Mouse (Mus musculus) ES-CJ7 (cell line): ENCODE results near the gene Btbd3.
A peak's percentile ranks its signal among the peaks of the same experiment; 100 is the strongest.

ENCODE experiments used
- DNase-seq: peaks from one replicate; pipeline ENCODE4 v3.0.0; 2011; ENCODE audit warnings: low read depth, low spot score

Gene Btbd3

DNA sequence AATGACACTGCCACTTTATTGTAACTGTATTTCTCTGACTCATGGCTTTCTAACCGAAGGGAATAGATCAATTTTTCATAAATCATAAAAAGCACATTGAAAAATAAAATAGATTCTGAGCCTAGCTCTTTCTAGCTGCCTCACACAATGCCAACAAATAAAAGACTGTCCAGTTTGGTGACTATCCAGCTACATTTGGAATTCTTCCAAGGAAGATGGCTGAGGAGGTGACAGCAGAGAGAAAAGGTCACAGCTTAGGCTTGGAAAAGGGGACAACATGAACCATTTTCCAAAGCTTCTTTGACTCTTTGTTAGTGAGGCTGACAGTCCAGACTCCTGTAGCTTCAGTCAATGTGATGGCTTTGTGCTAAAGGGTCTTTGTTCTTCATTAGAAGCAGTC lies 132.2 kb downstream of the Btbd3 start:
- DNase-seq: no peak

DNA sequence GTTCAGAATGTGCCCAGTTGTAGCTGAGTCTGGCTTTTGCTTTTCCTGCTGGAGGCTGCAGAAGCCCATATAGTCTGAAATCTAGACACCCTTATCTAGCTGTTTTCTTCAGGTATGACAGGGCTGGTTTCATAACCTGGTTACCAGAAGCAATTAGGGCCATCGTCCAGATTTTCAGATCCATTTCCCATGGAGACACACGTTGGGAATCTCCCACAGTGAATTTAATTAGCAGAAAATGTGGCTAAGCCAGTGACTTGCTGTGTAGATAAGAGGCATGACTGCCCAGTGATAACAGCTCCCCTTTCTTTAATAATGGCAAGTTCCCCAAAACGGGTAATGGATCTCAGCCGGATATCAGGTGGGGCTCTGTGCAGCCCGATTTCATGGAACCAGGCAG lies 146.7 kb downstream of the Btbd3 start:
- DNase-seq: no peak

DNA sequence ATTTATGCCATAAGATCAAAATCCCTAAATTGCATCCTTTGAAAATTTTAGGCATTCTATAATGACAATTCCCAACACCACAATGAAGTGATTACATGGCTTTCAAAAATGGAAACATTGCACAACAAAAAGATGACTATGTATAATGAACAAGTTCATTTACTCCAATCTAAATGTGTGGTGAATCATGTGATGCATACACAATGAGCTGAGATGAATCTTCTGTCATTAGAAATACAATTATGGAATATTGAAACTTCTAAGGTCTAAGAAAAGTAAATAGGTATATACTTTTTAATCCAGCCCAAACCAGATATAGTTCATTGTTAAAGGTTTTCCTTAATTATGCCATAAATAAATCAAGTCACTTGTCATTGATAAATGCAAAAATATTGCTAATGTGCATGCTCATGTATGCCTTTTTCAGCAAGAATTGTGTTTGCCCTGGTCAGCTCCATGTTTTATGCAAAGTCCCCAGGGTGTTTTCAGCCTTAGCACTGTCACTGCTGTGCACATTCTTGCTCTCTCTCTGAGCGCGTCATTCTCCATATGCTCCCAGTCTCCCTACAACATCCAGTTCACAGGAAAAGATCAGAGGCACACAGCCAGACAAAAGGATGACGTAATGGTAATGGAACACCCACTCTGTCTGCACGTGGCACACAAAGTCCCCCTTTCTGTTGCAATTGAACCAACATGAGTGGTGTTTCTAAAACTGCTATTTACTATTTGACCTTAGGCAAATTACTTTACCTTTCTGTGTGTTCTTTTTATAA lies 149.6 kb downstream of the Btbd3 start:
- DNase-seq: no peak

DNA sequence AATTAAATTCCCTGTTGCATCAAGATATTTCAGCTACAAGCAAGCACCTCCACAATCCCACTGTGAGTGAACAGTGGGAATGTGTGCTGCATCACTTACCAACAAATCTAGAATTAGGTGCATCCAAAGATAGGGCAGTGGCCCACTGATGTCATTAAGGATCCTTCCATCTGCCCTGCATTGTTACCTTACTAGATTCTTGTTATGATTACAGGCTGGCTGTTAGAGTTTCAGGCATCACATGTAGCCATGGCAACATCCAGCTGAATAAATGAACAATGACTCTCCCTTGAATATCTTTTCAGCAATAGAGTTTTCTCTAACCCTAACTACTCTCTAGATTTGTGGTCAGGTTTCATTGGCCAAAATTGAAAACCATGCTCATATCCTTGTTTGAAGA lies 150.3 kb downstream of the Btbd3 start:
- no peak for DNase-seq

DNA sequence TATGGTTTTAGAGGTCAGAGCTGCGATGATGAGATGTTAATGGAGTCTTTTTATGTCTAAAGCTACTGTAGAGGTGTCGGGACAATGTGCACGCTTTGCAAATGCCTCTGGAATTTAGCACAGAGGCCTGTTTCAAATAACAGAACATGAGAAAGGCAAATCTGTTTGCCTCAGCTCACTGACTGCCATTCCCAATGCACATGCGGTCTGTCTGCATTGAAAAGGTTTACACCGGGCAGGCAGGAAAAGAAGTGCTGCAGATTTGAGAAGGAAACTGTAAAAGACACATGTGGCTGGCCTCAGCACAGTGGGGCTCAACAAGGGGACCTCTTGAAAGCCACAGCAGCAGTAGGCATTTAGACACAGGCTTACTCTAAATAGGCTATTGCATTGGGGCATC lies 156.2 kb downstream of the Btbd3 start:
- DNase-seq: no peak

DNA sequence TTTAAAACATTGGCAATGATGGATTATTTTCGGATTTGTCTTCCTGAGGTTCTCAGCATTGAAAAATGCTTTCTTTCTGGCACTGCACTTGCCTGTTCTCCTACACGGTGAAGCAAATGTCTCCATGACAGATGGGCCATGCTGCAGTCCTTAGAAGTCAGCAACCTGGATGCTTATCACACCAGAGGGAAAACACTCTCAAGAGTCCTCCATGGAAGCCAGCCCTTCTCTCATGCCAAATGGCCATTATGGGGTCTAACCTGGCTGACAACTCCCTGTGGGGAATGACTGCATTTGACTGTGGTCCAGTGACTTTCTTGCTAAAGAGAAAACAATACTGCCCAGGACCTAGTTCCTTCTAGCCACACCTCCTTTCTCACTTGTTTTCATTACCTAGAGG lies 166.0 kb downstream of the Btbd3 start:
- DNase-seq: no peak

DNA sequence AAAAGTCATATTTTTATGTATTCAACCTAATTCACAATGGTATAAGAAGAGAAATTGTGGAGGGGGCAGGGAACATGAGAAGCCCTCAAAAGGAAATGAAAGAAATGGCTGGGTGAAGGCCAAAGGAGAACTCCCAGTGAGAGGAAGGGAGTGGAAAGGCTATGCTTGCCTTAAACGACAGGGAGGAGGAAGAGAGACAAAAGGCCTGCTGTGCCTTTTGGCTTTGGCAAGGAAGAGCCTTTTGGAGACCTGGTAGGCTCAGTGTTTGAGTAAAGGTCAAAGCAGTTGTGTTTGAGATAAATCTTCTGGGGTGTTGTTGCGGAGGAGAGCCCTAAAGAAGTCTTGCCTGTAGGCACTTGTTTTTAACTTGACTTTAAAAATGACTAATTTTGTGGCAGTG lies 175.6 kb downstream of the Btbd3 start:
- peak; percentile 14 for DNase-seq

DNA sequence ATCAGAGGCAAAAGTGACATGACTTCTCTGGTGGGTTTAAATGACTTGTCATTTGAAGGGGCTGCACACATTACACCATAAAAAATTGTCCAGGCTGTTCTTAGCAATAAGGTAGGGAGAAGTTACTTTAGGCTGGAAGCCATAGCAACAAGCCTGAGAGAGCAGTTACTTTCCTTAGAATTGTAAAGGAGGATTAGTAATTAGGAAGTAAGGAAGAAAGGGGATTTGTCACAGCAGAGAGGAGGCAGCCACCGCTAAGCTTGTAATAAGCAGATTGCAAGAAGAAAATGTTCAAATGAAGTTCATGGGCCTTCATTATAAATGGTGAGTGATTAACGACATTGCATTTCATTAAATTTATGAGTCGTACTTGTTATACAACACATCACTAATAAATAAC lies 190.1 kb downstream of the Btbd3 start:
- no peak for DNase-seq

DNA sequence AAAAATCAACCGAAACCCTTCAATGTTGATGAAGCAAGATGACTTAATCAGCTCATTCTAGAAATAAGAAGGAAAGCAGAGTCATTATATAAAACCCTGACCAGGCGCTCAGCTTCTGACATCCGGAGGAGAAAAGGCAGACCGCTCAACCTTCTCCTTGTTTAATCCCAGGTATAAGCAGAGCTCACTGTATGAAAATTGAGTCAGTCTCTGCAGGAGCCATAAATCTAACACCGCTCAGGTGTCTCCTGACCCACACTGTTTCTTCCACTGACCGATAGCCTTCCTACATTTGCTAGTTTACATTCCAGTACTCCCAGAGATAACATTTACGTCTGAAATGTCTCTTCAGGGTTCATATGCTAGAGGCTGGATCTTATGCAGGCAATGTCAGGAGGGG lies 190.6 kb downstream of the Btbd3 start:
- no peak for DNase-seq

DNA sequence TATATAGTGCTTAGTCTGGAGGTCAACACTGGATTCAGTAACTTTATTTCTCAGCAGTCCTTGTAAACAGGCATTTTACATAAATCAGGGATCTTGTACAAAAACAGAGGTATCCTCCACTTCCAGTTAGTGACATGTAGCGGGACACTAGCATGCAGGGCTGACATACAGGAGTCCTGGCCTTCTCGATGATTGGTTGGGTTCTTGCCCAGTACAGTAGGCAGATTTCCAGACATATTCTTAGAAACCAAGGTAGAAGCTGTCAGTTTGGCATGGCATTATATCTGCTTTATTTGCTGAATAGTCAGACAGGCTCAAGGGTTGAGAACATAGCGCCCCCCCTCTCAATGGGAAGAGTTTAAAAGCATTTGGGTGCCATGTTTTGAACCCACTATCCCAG lies 191.3 kb downstream of the Btbd3 start:
- DNase-seq: no peak

DNA sequence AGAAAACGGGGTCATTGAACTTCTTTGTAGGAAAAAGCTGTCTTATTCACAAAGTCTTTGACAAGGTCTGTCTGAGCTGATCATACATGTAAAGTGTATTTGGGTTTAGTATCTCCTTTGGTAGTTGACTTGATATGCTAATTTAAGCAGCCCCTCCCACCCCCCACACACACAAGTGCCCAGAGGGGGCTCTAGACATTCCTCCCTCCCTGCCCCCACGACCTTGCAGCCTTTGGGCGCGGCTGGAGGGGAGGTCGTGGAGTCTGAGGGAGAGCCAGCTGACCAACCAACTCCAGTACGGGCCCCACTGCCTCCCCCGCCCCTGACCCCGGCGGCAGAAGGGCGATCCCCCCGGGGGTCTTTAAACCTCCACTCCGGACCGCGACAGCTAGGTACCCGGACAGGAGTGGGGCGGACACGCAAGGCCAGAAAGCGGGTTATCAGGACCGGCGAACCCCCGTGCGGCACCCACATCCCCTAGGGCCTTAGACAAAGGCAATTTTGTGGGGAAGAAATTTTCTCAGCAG lies 211.7 kb downstream of the Btbd3 start:
- peak; percentile 15 for DNase-seq

DNA sequence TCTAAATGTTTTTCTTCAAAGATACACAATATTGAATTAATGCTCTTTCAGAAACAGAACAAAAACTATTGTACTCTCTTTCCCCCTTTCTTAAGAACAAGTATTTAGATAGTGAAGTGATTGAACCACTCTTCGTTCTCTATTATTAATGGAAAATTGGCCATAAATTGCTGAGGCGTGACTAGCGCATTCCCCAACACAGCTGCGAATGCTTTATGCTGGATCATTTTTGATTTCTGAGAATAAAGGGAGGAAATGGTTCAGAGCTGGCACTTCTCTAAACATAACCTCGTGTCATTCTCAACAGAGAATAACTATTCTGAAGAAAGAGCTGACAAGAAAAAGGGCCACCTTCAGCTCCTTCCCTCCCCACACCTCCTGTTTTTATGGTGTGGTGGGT lies 217.0 kb downstream of the Btbd3 start:
- no peak for DNase-seq

DNA sequence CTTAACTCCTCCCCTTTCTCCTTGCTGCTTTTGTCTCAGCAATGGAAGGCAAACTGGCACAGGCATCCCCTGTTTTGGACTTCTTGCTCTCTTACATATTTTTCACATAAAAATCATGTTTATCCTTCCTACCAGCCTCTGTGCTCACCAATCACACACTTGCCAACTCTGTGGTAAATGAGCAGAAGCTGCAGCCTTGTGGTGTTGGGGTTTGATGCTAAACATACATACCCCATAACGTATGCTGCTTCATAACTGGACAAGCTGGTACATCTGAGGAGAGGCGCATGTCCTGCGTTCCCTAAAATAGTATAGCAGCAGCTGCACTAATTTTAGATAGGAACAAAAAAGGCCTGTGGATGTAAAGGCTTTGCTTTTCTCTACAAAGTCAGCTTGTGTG lies 220.1 kb downstream of the Btbd3 start:
- DNase-seq: no peak

DNA sequence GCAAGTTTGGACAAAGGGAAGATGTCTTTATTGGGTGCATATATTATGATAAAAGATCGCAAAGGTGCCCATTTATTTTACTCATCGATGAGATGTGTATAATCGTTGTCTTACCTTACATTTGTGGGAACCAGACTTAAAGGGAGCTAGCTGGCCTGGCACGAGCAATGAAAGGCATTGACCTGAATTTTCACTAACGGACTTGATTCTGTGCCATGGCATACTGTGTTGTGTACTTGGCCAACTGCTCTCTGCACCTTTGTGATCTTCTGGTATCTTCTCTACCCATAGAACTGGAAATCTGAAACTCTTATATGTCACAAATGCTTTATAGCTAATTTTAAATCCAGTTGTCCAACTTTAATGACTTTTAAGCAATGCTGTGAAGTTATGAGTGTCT lies 220.9 kb downstream of the Btbd3 start:
- DNase-seq: no peak

DNA sequence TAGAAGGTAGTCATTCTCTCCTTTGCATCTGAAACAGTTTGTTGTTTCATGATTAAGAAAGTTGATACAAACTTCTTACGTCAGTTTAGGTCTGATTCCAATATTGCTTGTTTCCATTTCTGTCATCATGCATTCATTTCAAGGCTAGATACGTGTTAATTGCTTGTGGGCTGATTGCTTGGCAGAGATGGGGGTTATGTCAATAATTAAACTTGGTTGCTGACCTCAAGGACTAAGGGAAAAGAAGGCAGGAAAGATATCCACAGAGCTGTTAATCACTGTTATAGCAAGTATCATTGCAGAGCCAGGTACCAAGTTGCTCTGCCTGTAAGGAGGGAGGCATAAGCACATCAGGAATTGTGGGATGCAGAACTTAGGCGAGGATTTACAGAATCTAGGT lies 226.2 kb downstream of the Btbd3 start:
- DNase-seq: no peak

DNA sequence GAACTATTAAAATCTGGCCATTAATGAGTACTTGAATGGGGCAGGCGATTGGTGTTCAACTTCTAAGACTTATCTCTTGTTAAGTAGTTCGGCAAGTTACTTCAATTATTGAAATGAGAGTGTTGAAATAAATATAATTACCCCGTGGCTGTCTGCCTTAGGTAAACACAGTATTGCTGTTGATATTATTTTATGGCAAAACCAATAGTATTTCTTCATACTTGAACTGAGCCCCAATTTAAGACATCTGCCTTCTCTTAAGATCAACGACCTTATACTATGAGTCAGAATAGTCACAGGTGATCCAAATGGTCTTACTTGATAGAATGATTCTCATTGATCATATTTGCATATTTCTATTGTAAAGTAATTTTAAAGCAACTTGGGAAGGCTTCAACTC lies 228.5 kb downstream of the Btbd3 start:
- DNase-seq: no peak

DNA sequence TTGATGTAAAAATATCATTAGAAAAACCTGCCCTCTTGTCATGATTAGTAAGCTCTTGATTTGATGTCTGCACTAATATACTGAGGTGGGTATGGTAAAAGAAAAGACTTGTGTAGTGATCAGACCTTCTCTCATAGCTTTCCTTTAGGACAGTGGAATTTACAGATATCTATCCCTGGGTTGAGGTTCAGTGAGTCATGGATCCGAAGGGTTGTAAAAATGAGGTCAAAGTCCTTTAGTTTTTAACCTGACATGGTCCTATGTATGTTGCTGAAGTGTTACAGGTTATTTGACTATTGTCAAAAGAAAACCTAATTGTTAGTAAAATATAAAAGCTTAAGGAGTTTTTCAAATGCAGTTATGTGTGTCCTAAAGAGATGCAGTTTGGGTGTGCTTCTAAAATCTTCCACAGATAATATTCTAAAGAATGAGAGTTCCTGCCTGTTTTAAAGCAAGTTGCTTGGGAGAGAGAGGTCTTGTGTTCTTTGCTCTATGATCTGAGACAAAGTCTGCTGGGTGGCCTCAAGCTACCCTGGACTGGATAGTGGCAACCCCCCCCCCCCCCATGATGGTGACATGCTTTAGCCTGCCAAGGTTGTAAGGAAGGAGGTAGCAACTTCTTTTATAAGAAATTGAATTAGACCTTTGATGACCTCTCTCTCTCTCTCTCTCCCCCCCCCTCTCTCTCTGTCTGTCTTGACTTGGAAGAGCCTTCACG lies 234.5 kb downstream of the Btbd3 start:
- no peak for DNase-seq

DNA sequence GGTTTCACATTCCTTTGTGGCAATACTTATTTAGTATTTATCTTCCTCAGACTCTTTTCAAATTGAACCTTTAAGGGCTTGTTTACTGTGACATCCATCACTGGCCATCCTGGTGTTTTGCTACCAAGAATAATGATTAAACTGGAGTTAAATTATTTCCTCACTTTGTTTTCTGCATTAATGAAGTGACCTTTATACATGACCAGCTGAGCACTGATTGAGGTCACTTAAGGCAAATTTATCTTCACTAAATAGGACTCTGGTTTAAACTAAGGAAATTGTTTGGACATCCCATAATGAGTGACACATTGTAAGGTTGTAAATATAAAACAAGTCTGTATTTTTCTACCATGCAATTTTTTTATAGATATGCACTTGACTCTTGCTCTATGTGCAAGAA lies 235.8 kb downstream of the Btbd3 start:
- no peak for DNase-seq

DNA sequence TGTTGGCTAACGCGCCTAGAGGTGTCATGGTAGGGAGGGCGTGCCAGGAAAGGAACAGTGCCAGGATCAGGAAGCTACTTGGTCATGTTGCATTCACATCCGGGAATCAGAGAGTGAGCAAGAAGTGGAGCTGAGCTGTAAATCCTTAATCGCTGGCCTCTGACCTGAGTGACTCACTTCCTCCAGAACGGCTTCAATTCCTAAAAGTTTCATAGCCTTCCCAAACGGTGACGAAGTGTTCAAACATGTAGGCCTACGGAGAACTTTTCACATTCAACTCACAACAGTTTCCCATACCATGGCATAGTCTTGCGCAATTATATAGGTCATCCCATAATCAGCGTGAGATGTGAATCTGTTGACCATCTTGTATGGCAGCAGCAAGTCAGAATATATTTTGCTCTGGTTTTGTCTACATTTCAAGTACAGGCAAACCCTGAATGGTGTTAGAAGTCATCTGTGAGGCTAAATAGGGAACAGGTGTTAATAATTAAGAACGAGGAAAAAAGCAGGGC lies 247.6 kb downstream of the Btbd3 start:
- no peak for DNase-seq

DNA sequence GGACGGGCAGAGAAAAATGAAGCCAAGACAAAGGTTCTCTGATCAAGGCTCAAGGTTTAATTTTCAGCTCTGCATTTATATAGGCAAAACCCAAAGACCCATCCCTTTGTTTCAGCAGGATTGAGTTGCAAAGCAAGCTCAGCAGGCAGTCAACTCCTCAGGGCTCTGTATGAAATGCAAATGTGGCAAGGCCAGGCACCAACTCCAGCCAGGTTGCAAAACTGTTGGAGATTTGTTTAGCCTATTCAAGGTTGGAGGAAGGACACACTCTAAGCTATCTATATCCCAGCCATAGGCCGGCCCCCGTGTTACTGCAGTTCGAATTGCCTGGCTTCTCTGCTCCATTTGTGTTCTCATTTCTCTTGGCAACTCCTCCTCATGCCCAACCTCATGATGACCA lies 259.2 kb downstream of the Btbd3 start:
- peak; percentile 60 for DNase-seq

DNA sequence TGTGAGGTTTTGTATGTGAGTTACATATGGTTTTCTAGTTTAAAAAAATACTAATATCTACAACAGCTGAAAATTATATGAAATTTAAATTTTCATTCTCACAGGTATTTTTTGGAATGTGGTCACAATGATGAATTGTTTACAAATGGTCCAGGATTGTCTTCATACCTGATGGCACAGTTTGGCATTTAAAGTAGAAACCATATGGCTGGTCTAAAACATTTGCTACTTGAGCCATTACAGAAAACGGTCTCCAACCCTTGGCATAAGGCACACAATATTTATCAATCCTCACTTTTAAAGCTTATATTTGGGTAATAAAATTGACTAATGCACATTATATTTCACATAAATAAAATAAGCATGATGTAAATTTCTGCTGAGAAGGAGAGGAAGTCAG lies 272.1 kb downstream of the Btbd3 start:
- no peak for DNase-seq

DNA sequence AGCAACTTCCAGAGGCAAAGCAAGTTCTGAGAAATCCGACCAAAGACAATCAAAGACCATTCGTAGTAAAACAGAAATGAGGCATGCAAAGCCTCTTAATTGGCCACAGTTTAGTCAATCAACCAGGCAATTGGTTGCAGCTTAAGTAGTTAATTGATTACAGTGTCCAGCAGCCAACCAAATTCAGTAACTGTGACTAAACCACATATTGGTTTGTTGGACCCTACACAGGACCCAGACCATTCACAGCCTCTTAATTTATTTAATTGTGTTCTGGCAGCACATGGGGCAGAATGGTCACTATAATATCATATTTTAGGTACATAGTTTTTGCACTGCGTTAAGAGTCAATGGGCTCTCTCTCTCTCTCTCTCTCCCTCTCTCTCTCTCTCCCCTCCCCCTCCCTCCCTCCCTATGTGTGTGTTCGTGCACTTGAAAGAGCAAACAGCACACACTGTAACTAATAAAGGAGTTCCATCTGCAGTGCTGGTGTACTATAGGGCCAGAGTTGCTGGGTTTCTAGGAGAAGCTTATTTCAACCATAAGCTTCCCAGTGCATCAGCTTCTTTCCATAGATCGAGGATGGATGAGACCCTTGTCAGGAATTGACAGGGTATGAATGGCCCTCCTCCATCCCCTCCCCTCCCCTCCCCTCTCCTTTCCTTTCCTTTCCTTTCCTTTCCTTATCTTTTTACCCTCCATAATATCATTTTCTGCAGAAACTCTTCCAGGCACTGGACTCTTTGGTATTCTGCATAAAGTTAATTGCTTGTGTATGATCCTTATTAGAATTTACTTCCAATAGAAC lies 275.0 kb downstream of the Btbd3 start:
- DNase-seq: no peak
